Mouse (Mus musculus) lung, postnatal 0 days (tissue): ENCODE results near the gene Spint2.

Source experiments
- CTCF ChIP-seq: IDR thresholded peaks from 2 replicates; pipeline ENCODE4 v1.5.1; 2016; ENCODE audit warnings: antibody characterized with exemption, mild to moderate bottlenecking
- EP300 ChIP-seq: IDR thresholded peaks from 2 replicates; pipeline ENCODE4 v1.6.1; 2016; ENCODE audit warnings: antibody characterized with exemption, mild to moderate bottlenecking, control low read depth

DNA sequence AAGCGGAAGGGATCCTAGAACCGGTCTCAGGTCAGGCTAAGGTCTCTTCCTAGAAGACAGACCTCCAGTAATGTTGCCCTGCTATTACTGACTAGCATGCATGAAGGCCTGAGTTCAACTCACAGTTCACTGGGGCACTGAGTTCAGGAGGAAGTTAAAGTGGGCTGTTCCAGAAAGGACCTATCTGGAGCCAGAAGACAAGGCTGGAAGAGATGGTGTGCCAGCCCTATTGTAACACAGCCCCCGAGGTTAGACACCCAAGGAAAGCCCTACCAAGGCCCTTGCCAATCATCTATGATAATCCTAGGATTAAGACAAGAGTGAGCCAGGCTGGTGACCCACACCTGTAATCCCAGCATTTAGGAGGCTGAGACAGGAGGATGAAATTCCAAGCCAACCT lies 50.2 kb downstream of the Spint2 start:
- no peak for TF ChIP-seq CTCF
- no peak for TF ChIP-seq EP300
